Mouse (Mus musculus): ENCODE results near the gene Rfpl4. TPM values are rescaled to one million over a fixed set of nuclear protein-coding genes. Genes with fewer than 3 reads are reported as not detected.
"Not testable (repeated sequence)": the region's sequence is repeated elsewhere in the genome, so short reads cannot be mapped to it uniquely, and the experiment has no call there.

The Rfpl4 gene
- polyA plus RNA-seq (2012; rRNA removed), result not detected in 2 replicates
- polyA plus RNA-seq (2014; fragmentation: Nextera tagmentation; extraction: Ambion mirVana), result not detected in 2 replicates

- Histone ChIP-seq H3K4me3 (replicated peaks; ENCODE audit: low read length) (no peak within 1 kb of the TSS), H3K4me2 (replicated peaks; ENCODE audit: low read depth, low read length, severe bottlenecking) (no peak within 1 kb of the TSS), H3K9ac (ENCODE audit: low read depth, low read length, severe bottlenecking) (no peak within 1 kb of the TSS), H3K4me1 (ENCODE audit: control insufficient read depth, insufficient read depth, low read length) (no peaks in the 10 kb centered on the region), H3K27me3 (ENCODE audit: control insufficient read depth, insufficient read depth, low read length) (no peaks in the 10 kb centered on the region), H3K36me3 (ENCODE audit: control insufficient read depth, insufficient read depth, low read length) (no peaks in the 10 kb centered on the region), H3K9me3 (ENCODE audit: control insufficient read depth, low read length) (no peaks in the 10 kb centered on the region), H3K27ac (replicated peaks; ENCODE audit: low read depth, low read length) (no peak within 1 kb of the TSS)
- TF ChIP-seq POLR2A (IDR thresholded peaks at IDR 0.05; ENCODE audit: borderline replicate concordance, extremely low read depth, insufficient read depth, insufficient read length), result no peak
- ATAC-seq (ENCODE audit: low FRiP score, low read depth), result no peak
- WGBS, result 83% methylated on average over 3 of the region's 3 CpGs
- DNase-seq (ENCODE audit: low spot score), result no peak
Observed at GRCm38 (mm10) chr7:5116850-5117249, at the start of gene Rfpl4. TSS of gene Rfpl4 (minus strand) at chr7:5116950.

GRCm38 (mm10) chr7:5149570-5149969, 32.8 kb upstream of the Rfpl4 start, which contains the start of gene Vmn1r55:
TSS of gene Vmn1r55 (minus strand) at chr7:5149670.
- not testable (repeated sequence) for H3K36me3 ChIP-seq (ENCODE audit: control insufficient read depth, insufficient read depth, low read length); H3K9me3 ChIP-seq (ENCODE audit: control insufficient read depth, low read length); H3K27ac ChIP-seq (replicated peaks; ENCODE audit: low read depth, low read length); ATAC-seq (ENCODE audit: low FRiP score, low read depth); H3K4me1 ChIP-seq (ENCODE audit: control insufficient read depth, insufficient read depth, low read length); H3K4me3 ChIP-seq (replicated peaks; ENCODE audit: low read length); H3K4me2 ChIP-seq (replicated peaks; ENCODE audit: low read depth, low read length, severe bottlenecking); H3K9ac ChIP-seq (ENCODE audit: low read depth, low read length, severe bottlenecking); H3K27me3 ChIP-seq (ENCODE audit: control insufficient read depth, insufficient read depth, low read length); DNase-seq (ENCODE audit: low spot score)

- ATAC-seq (ENCODE audit: low FRiP score, low read depth), result no peak
- no peak for TF ChIP-seq POLR2A (IDR thresholded peaks at IDR 0.05; ENCODE audit: borderline replicate concordance, extremely low read depth, insufficient read depth, insufficient read length)
Observed at GRCm38 (mm10) chr7:5125549-5126406, 9.0 kb upstream of the Rfpl4 start, which contains the start of gene Rasl2-9. TSS of gene Rasl2-9 (minus strand) at chr7:5125950.

GRCm38 (mm10) chr7:5125078-5125477, 8.3 kb upstream of the Rfpl4 start:
- Histone ChIP-seq H3K9ac (ENCODE audit: low read depth, low read length, severe bottlenecking) (no peak overlapping the region), H3K4me3 (replicated peaks; ENCODE audit: low read length) (no peak overlapping the region), H3K9me3 (ENCODE audit: control insufficient read depth, low read length) (no peaks in the 10 kb centered on the region), H3K27ac (replicated peaks; ENCODE audit: low read depth, low read length) (no peak overlapping the region), H3K4me1 (ENCODE audit: control insufficient read depth, insufficient read depth, low read length) (no peaks in the 10 kb centered on the region), H3K27me3 (ENCODE audit: control insufficient read depth, insufficient read depth, low read length) (no peaks in the 10 kb centered on the region), H3K36me3 (ENCODE audit: control insufficient read depth, insufficient read depth, low read length) (no peaks in the 10 kb centered on the region), H3K4me2 (replicated peaks; ENCODE audit: low read depth, low read length, severe bottlenecking) (no peak overlapping the region)
- no peak for TF ChIP-seq POLR2A (IDR thresholded peaks at IDR 0.05; ENCODE audit: borderline replicate concordance, extremely low read depth, insufficient read depth, insufficient read length)
- no peak for DNase-seq (ENCODE audit: low spot score)
- 91% methylated on average over 8 of the region's 8 CpGs for WGBS
- no peak for ATAC-seq (ENCODE audit: low FRiP score, low read depth)

More at GRCm38 (mm10) chr7:5125549-5126406, 9.0 kb upstream of the Rfpl4 start, which contains the start of gene Rasl2-9:
- WGBS, result 19% methylated on average over 42 of the region's 42 CpGs
- Histone ChIP-seq H3K4me1 (ENCODE audit: control insufficient read depth, insufficient read depth, low read length) (no peaks in the 10 kb centered on the region), H3K27me3 (ENCODE audit: control insufficient read depth, insufficient read depth, low read length) (no peaks in the 10 kb centered on the region), H3K9ac (ENCODE audit: low read depth, low read length, severe bottlenecking) (peak within 1 kb of the TSS; percentile 28), H3K36me3 (ENCODE audit: control insufficient read depth, insufficient read depth, low read length) (no peaks in the 10 kb centered on the region), H3K9me3 (ENCODE audit: control insufficient read depth, low read length) (no peaks in the 10 kb centered on the region), H3K27ac (replicated peaks; ENCODE audit: low read depth, low read length) (no peak within 1 kb of the TSS), H3K4me2 (replicated peaks; ENCODE audit: low read depth, low read length, severe bottlenecking) (peak within 1 kb of the TSS; percentile 41), H3K4me3 (replicated peaks; ENCODE audit: low read length) (peak within 1 kb of the TSS; percentile 32)
- peak; percentile 31 for DNase-seq (ENCODE audit: low spot score)

- no peak for ATAC-seq (ENCODE audit: low FRiP score, low read depth)
- 0 out of 2 replicates have a peak, but pooled peaks cover 4% of the 10 kb centered on the region for H3K9me3 ChIP-seq (ENCODE audit: control insufficient read depth, low read length)
- no peaks in the 10 kb centered on the region for H3K27me3 ChIP-seq (ENCODE audit: control insufficient read depth, insufficient read depth, low read length)
- no peak for TF ChIP-seq POLR2A (IDR thresholded peaks at IDR 0.05; ENCODE audit: borderline replicate concordance, extremely low read depth, insufficient read depth, insufficient read length)
- H3K27ac ChIP-seq (replicated peaks; ENCODE audit: low read depth, low read length), result no peak overlapping the region
- WGBS, result 33% methylated on average over 3 of the region's 3 CpGs
- peak; percentile 14 for DNase-seq (ENCODE audit: low spot score)
- H3K4me2 ChIP-seq (replicated peaks; ENCODE audit: low read depth, low read length, severe bottlenecking), result no peak overlapping the region
- H3K4me1 ChIP-seq (ENCODE audit: control insufficient read depth, insufficient read depth, low read length), result no peaks in the 10 kb centered on the region
- no peaks in the 10 kb centered on the region for H3K36me3 ChIP-seq (ENCODE audit: control insufficient read depth, insufficient read depth, low read length)
- no peak overlapping the region for H3K4me3 ChIP-seq (replicated peaks; ENCODE audit: low read length)
- no peak overlapping the region for H3K9ac ChIP-seq (ENCODE audit: low read depth, low read length, severe bottlenecking)
Observed at GRCm38 (mm10) chr7:5112701-5113100, 4.0 kb downstream of the Rfpl4 start.
